Mouse (Mus musculus) C2C12 (cell line): ENCODE results near the gene Phf20.

Experiments
- CTCF ChIP-seq: IDR thresholded peaks from one replicate; pipeline ENCODE4 v1.5.1; 2011; ENCODE audit not compliant: control insufficient read depth, insufficient read depth, insufficient read length
- MAX ChIP-seq: IDR thresholded peaks from one replicate; pipeline ENCODE4 v1.6.1; 2011; ENCODE audit warnings: mild to moderate bottlenecking, control low read depth

GRCm38 (mm10) chr2:156295601-156296063 is 99.4 kb downstream of the Phf20 start:
- TF ChIP-seq CTCF = no peak
- no peak for TF ChIP-seq MAX
